Mouse (Mus musculus) layer of hippocampus, adult 9-10 months (tissue): ENCODE results near the gene Comtd1.

Source experiments
- DNase-seq: peaks from one replicate; pipeline ENCODE4 v3.0.0; 2022; ENCODE audit warnings: low spot score

The Comtd1 gene

GRCm38 (mm10) chr14:21802543-21803206 is 46.1 kb downstream of the Comtd1 start:
- no peak for DNase-seq

DNA sequence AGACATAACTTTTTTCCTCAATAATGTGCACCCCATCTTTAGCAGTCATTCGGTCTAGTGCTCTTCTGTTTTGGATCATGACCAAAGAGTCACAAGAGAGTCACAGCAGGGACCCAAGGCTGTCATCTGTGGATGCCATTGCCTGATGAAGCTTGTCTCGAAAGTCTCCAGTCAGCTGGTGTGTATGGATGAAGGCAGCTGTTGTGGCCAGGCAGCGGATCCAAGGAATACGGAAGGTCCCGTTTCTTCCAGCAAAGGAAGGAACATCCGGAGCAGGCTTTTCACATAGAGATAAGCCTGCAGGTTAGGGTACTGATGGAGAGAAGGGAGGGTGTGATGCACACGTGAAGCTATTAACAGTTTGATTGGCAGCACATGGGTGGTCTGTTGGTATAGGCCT is 47.2 kb downstream of the Comtd1 start:
- no peak for DNase-seq

- no peak for DNase-seq
Observed at GRCm38 (mm10) chr14:21800641-21801040, 48.1 kb downstream of the Comtd1 start.
